Mouse (Mus musculus) bone marrow, adult 2 months (tissue): ENCODE data around the gene Nrgn.

Experiments
- CTCF ChIP-seq: fragments of 200-500 bp; IDR thresholded peaks from 2 replicates; pipeline ENCODE4 v1.5.1; 2011; ENCODE audit warnings: low read length, control low read depth; ENCODE audit not compliant: control insufficient read depth, insufficient read depth
- POLR2A ChIP-seq: fragments of 200-500 bp; IDR thresholded peaks from 2 replicates; pipeline ENCODE4 v1.6.1; 2011; ENCODE audit warnings: low read depth, mild to moderate bottlenecking, control low read depth, low read length, borderline replicate concordance; ENCODE audit not compliant: control insufficient read depth

DNA sequence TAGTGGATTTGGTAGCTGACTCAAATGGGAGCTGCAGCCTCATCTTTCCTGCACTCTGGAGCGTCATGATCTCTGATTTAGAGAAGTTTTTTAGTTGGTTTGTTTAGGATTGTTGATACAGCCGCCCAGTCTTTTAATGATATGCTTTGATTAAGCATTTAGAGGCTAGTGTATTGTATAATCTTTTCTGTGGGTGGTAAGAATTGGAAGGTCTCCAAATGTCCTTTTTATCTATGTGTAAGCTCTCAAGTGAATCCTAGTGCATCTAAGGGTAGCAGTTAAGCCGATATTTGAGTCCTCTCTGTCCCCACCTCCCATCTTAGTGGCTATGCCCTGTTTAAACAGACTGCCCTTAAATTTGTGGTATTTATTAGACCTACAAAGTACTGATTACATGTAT, 38.2 kb downstream of the Nrgn start:
- TF ChIP-seq CTCF (no peak), POLR2A (no peak)
